Mouse (Mus musculus) cortical plate, adult 2 months (tissue): ENCODE results near the gene Gab3. TPM values are rescaled to one million over a fixed set of nuclear protein-coding genes. Genes with fewer than 3 reads are reported as not detected.
A peak's percentile ranks its signal among the peaks of the same experiment; 100 is the strongest.

Experiments
- H3K27ac ChIP-seq: fragments of 200-500 bp; 2 replicates; pipeline ENCODE4 v1.5.1; 2012; ENCODE audit warnings: low read length, control low read depth, inconsistent platforms; ENCODE audit not compliant: insufficient read depth
- H3K4me1 ChIP-seq: fragments of 200-500 bp; 2 replicates; pipeline ENCODE4 v1.6.1; 2011; ENCODE audit warnings: low read length; ENCODE audit not compliant: control insufficient read depth, insufficient read depth
- H3K4me3 ChIP-seq: fragments of 200-500 bp; 2 replicates; pipeline ENCODE4 v1.5.1; 2011; ENCODE audit warnings: mild to moderate bottlenecking, low read length, control low read depth; ENCODE audit not compliant: insufficient read depth
- CTCF ChIP-seq: fragments of 200-500 bp; IDR thresholded peaks from 2 replicates; pipeline ENCODE4 v1.5.1; 2011; ENCODE audit warnings: mild to moderate bottlenecking, control low read depth, low read length; ENCODE audit not compliant: insufficient read depth; ENCODE audit errors: extremely low read depth
- POLR2A ChIP-seq: fragments of 200-500 bp; IDR thresholded peaks from 2 replicates; pipeline ENCODE4 v1.6.1; 2011; ENCODE audit warnings: mild to moderate bottlenecking, low read length, control low read depth; ENCODE audit not compliant: insufficient read depth; ENCODE audit errors: extremely low read depth
- polyA plus RNA-seq: library from polyadenylated mRNA; depleted of rRNA; stranded (reverse); fragments of >200 nt; gene quantifications from 2 replicates; pipeline ENCODE4 v1.2.3, GENCODE M21; 2012

Gab3 gene
- polyA plus RNA-seq, 1 experiment = 1.4 TPM

GRCm38 (mm10) chrX:75096163-75096770 is 11.0 kb upstream of the Gab3 start:
- Histone ChIP-seq H3K4me3 (peak overlapping the region; percentile 65), H3K4me1 (no peaks in the 10 kb centered on the region), H3K27ac (no peak overlapping the region)
- no peak for TF ChIP-seq POLR2A
- TF ChIP-seq CTCF = no peak

GRCm38 (mm10) chrX:75095369-75096162 is 10.3 kb upstream of the Gab3 start, which contains the start of gene Dkc1:
TSS of gene Dkc1 (plus strand) at chrX:75095854.
- Histone ChIP-seq H3K4me3 (peak within 1 kb of the TSS; percentile 65), H3K27ac (peak within 1 kb of the TSS; percentile 58; the same call in 1 of the 2 replicates), H3K4me1 (no peaks in the 10 kb centered on the region)
- no peak for TF ChIP-seq CTCF
- TF ChIP-seq POLR2A = peak; percentile 27; the same call in 1 of the 2 replicates

- no peak overlapping the region for H3K4me3 ChIP-seq
- no peak overlapping the region for H3K27ac ChIP-seq
- TF ChIP-seq POLR2A (no peak), CTCF (no peak)
- H3K4me1 ChIP-seq = no peaks in the 10 kb centered on the region
Observed at GRCm38 (mm10) chrX:75085654-75086053, 396 bp upstream of the Gab3 start.

- no peaks in the 10 kb centered on the region for H3K4me1 ChIP-seq
- TF ChIP-seq POLR2A = no peak
- no peak for TF ChIP-seq CTCF
- H3K27ac ChIP-seq = no peak overlapping the region
- H3K4me3 ChIP-seq = peak overlapping the region; percentile 85
Observed at GRCm38 (mm10) chrX:75083982-75084773, 1.1 kb downstream of the Gab3 start.

- H3K4me1 ChIP-seq = no peaks in the 10 kb centered on the region
- no peak overlapping the region for H3K4me3 ChIP-seq
- TF ChIP-seq POLR2A (no peak), CTCF (no peak)
- H3K27ac ChIP-seq = no peak overlapping the region
Observed at GRCm38 (mm10) chrX:75082351-75082750, 2.9 kb downstream of the Gab3 start.

GRCm38 (mm10) chrX:75056120-75056775 is 29.0 kb downstream of the Gab3 start:
- Histone ChIP-seq H3K27ac (no peak overlapping the region), H3K4me1 (no peaks in the 10 kb centered on the region), H3K4me3 (no peak overlapping the region)
- no peak for TF ChIP-seq CTCF
- no peak for TF ChIP-seq POLR2A

DNA sequence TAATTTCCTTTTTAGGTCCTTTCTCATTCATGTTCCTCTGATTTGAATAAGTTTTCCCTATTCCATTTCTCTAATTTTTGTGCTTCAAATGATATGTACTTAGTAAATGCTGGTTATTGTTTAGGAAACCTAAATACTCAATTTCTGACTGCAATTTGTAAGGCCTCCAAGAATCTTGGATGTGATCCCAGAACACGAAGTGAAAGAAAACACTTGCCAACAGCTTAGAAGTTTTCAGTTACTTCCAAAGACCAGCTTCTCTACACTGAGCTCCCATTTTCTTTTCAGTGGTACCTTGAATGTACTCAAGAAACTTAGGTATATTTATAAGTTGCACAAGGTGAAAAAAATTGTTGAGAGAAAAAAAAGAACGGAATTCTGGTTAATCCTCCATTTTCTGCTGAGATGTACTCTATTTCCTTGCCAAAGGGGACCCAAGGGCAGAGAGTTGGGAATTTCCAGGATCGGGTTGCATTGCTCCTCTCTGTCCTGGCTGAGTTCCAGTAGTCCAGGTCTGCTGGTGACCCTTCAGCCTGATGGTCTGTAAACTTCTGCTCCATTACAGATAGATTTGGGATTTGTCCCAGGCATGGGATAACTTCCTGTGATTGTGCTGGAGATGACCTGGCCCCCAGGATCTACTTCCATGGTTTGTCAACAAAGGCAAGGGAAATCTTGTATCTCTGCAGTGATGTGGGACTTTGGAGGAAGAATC is 38.2 kb downstream of the Gab3 start:
- H3K4me3 ChIP-seq = no peak overlapping the region
- H3K4me1 ChIP-seq = no peaks in the 10 kb centered on the region
- H3K27ac ChIP-seq = no peak overlapping the region
- TF ChIP-seq POLR2A (no peak), CTCF (no peak)

DNA sequence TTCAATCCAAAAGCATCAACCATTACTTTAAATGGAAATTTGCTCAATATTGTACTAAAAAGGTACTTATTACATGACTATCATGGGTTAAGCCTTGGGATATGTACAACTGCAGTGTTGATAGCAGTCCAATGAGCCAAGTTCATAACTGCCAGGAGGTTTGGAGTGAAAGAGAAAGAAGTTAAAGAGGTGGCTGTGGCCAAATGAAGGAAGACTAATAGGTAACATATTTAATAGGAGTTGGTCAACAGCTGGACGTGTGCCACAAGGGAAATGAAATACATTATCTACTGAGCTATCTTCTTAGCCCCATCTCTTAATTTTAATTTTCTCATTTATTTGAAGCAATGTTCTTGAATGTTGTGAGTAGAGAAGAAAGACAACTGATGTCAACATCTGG is 39.3 kb downstream of the Gab3 start:
- TF ChIP-seq CTCF = no peak
- H3K27ac ChIP-seq = no peak overlapping the region

GRCm38 (mm10) chrX:75044595-75044994 is 40.7 kb downstream of the Gab3 start:
- no peak overlapping the region for H3K4me3 ChIP-seq
- TF ChIP-seq POLR2A = no peak
- TF ChIP-seq CTCF = no peak
- H3K4me1 ChIP-seq = no peaks in the 10 kb centered on the region
- no peak overlapping the region for H3K27ac ChIP-seq

More for the DNA sequence above, 39.3 kb downstream of the Gab3 start:
- Histone ChIP-seq H3K4me3 (no peak overlapping the region), H3K4me1 (no peaks in the 10 kb centered on the region)
